Mouse (Mus musculus) forebrain, embryonic 14.5 days (tissue): ENCODE measurements at regions not wholly inside any gene's neighbourhood (a gene's known extent, or its start where the extent isn't known, plus 50 kb on each side); places are given as distances from the start of the nearest gene placed in this dataset.

Experiments used
- ATAC-seq: fragments of 200-750 bp; cut with Nextera tagmentation; 2 replicates; pipeline ENCODE4 v1.8.0; 2017; ENCODE audit warnings: mild to moderate bottlenecking, moderate library complexity
- DNase-seq: peaks from one replicate; pipeline ENCODE4 v3.0.0-alpha.2; 2015; ENCODE audit warnings: low spot score
- H3K27ac ChIP-seq: fragments of 300-500 bp; sonication (generic); 2 replicates; pipeline ENCODE4 v1.5.1; 2014; ENCODE audit warnings: low read depth, mild to moderate bottlenecking, control low read depth, low read length, moderate library complexity
- H3K27me3 ChIP-seq: fragments of 300-500 bp; sonication (generic); replicated peaks from 2 replicates; pipeline ENCODE4 v1.6.1; 2014; ENCODE audit warnings: low read length, control low read depth, mixed read lengths; ENCODE audit not compliant: control insufficient read depth, insufficient read depth
- H3K36me3 ChIP-seq: fragments of 300-500 bp; sonication (generic); 2 replicates; pipeline ENCODE4 v1.6.1; 2014; ENCODE audit warnings: low read length, control low read depth; ENCODE audit not compliant: control insufficient read depth, insufficient read depth
- H3K4me1 ChIP-seq: fragments of 300-500 bp; sonication (generic); 2 replicates; pipeline ENCODE4 v1.6.1; 2014; ENCODE audit warnings: antibody characterized with exemption, low read length, control low read depth; ENCODE audit not compliant: control insufficient read depth, insufficient read depth
- H3K4me2 ChIP-seq: fragments of 300-500 bp; sonication (generic); 2 replicates; pipeline ENCODE4 v1.6.1; 2014; ENCODE audit warnings: mild to moderate bottlenecking, control low read depth, low read length
- H3K4me3 ChIP-seq: fragments of 300-500 bp; sonication (generic); 2 replicates; pipeline ENCODE4 v1.5.1; 2014; ENCODE audit warnings: low read depth, low read length, control low read depth
- H3K9ac ChIP-seq: fragments of 300-500 bp; sonication (generic); 2 replicates; pipeline ENCODE4 v1.6.1; 2014; ENCODE audit warnings: mild to moderate bottlenecking, low read length, control low read depth, moderate library complexity
- H3K9me3 ChIP-seq: fragments of 300-500 bp; sonication (generic); replicated peaks from 2 replicates; pipeline ENCODE4 v1.6.1; 2016; ENCODE audit warnings: low read length, control low read depth, mixed read lengths; ENCODE audit not compliant: control insufficient read depth
- WGBS: fragments of 180-500 bp; shearing (Covaris S2); extraction: QIAGEN DNeasy Blood & Tissue Kit; methylation state at CpG from one replicate; pipeline ENCODE4 v1.1.7; 2014; 5-methylcytosine and 5-hydroxymethylcytosine counted together

- WGBS, result 84% methylated on average over 7 of the region's 7 CpGs
- peaks cover 30% of the 10 kb centered on the region for H3K4me1 ChIP-seq
- no peak for ATAC-seq
Measured at GRCm38 (mm10) chr13:97667313-97667712, 93.1 kb downstream of the Gm10260 start.

GRCm38 (mm10) chr13:97666761-97667160 lies 93.7 kb downstream of the Gm10260 start:
- ATAC-seq (no peak), DNase-seq (no peak)
- WGBS, result 91% methylated on average over 4 of the region's 4 CpGs
- no peaks in the 10 kb centered on the region for H3K27me3 ChIP-seq
- no peak overlapping the region for H3K27ac ChIP-seq
- H3K36me3 ChIP-seq, result no peaks in the 10 kb centered on the region
- peaks cover 25% of the 10 kb centered on the region for H3K4me1 ChIP-seq
- no peaks in the 10 kb centered on the region for H3K9me3 ChIP-seq
- no peak overlapping the region for H3K4me3 ChIP-seq
- no peak overlapping the region for H3K9ac ChIP-seq
- H3K4me2 ChIP-seq, result no peak overlapping the region

More at GRCm38 (mm10) chr13:97667313-97667712, 93.1 kb downstream of the Gm10260 start:
- Histone ChIP-seq H3K27ac (no peak overlapping the region), H3K9me3 (no peaks in the 10 kb centered on the region), H3K36me3 (no peaks in the 10 kb centered on the region), H3K4me2 (no peak overlapping the region), H3K27me3 (no peaks in the 10 kb centered on the region), H3K4me3 (no peak overlapping the region), H3K9ac (no peak overlapping the region)
- peak; percentile 12 for DNase-seq

- Histone ChIP-seq H3K4me3 (no peak overlapping the region), H3K27ac (no peak overlapping the region), H3K4me1 (peaks cover 25% of the 10 kb centered on the region), H3K9me3 (no peaks in the 10 kb centered on the region), H3K36me3 (no peaks in the 10 kb centered on the region), H3K4me2 (no peak overlapping the region), H3K27me3 (no peaks in the 10 kb centered on the region), H3K9ac (no peak overlapping the region)
- 77% methylated on average over 1 of the region's 1 CpGs for WGBS
- ATAC-seq, result no peak
- peak; percentile 79 for DNase-seq
Measured at GRCm38 (mm10) chr13:97665226-97665625, 95.2 kb downstream of the Gm10260 start.

GRCm38 (mm10) chr13:97662741-97663140 lies 97.7 kb downstream of the Gm10260 start:
- no peaks in the 10 kb centered on the region for H3K27me3 ChIP-seq
- peaks cover 3% of the 10 kb centered on the region; the same call in 1 of the 2 replicates for H3K4me1 ChIP-seq
- 76% methylated on average over 8 of the region's 8 CpGs for WGBS
- H3K9ac ChIP-seq, result no peak overlapping the region
- ATAC-seq (no peak), DNase-seq (peak; percentile 41)
- no peak overlapping the region for H3K4me2 ChIP-seq
- no peak overlapping the region for H3K4me3 ChIP-seq
- no peaks in the 10 kb centered on the region for H3K9me3 ChIP-seq
- no peak overlapping the region for H3K27ac ChIP-seq
- no peaks in the 10 kb centered on the region for H3K36me3 ChIP-seq

GRCm38 (mm10) chr13:97656618-97657017 lies 103.8 kb downstream of the Gm10260 start:
- no peak for ATAC-seq
- no peaks in the 10 kb centered on the region for H3K4me1 ChIP-seq
- WGBS, result 98% methylated on average over 2 of the region's 2 CpGs

GRCm38 (mm10) chr13:97652279-97652678 lies 108.2 kb downstream of the Gm10260 start:
- DNase-seq, result no peak
- H3K9me3 ChIP-seq, result no peaks in the 10 kb centered on the region
- no peak for ATAC-seq
- H3K27ac ChIP-seq, result no peak overlapping the region
- H3K4me1 ChIP-seq, result no peaks in the 10 kb centered on the region
- no peak overlapping the region for H3K9ac ChIP-seq
- H3K27me3 ChIP-seq, result no peaks in the 10 kb centered on the region
- H3K36me3 ChIP-seq, result no peaks in the 10 kb centered on the region
- WGBS, result 89% methylated on average over 9 of the region's 9 CpGs
- no peak overlapping the region for H3K4me3 ChIP-seq
- H3K4me2 ChIP-seq, result no peak overlapping the region

More at GRCm38 (mm10) chr13:97656618-97657017, 103.8 kb downstream of the Gm10260 start:
- Histone ChIP-seq H3K27ac (no peak overlapping the region), H3K4me2 (no peak overlapping the region), H3K27me3 (no peaks in the 10 kb centered on the region), H3K4me3 (no peak overlapping the region), H3K9ac (no peak overlapping the region), H3K36me3 (no peaks in the 10 kb centered on the region), H3K9me3 (no peaks in the 10 kb centered on the region)
- DNase-seq, result no peak

- 9% methylated on average over 9 of the region's 9 CpGs for WGBS
- H3K9ac ChIP-seq, result no peak overlapping the region
- H3K4me3 ChIP-seq, result no peak overlapping the region
- no peak overlapping the region for H3K27ac ChIP-seq
- no peaks in the 10 kb centered on the region for H3K4me1 ChIP-seq
- H3K4me2 ChIP-seq, result no peak overlapping the region
- no peaks in the 10 kb centered on the region for H3K36me3 ChIP-seq
- H3K27me3 ChIP-seq, result no peaks in the 10 kb centered on the region
- no peaks in the 10 kb centered on the region for H3K9me3 ChIP-seq
- DNase-seq (peak; percentile 46), ATAC-seq (peak; percentile 58; the same call in 1 of the 2 replicates)
Measured at GRCm38 (mm10) chr13:97651761-97652160, 108.7 kb downstream of the Gm10260 start.

- DNase-seq (no peak), ATAC-seq (no peak)
- Histone ChIP-seq H3K4me2 (no peak overlapping the region), H3K9ac (no peak overlapping the region), H3K36me3 (no peaks in the 10 kb centered on the region), H3K9me3 (no peaks in the 10 kb centered on the region), H3K4me1 (peaks cover under 1% of the 10 kb centered on the region; the same call in 1 of the 2 replicates), H3K4me3 (no peak overlapping the region), H3K27ac (no peak overlapping the region), H3K27me3 (no peaks in the 10 kb centered on the region)
- WGBS, result 87% methylated on average over 5 of the region's 5 CpGs
Measured at GRCm38 (mm10) chr13:97651176-97651575, 109.3 kb downstream of the Gm10260 start.

GRCm38 (mm10) chr13:97650191-97650590 lies 110.2 kb downstream of the Gm10260 start:
- Histone ChIP-seq H3K4me1 (peaks cover 4% of the 10 kb centered on the region; the same call in 1 of the 2 replicates), H3K4me3 (no peak overlapping the region), H3K9ac (no peak overlapping the region), H3K27me3 (no peaks in the 10 kb centered on the region), H3K27ac (no peak overlapping the region), H3K36me3 (no peaks in the 10 kb centered on the region), H3K4me2 (no peak overlapping the region), H3K9me3 (no peaks in the 10 kb centered on the region)
- 90% methylated on average over 2 of the region's 2 CpGs for WGBS
- DNase-seq (no peak), ATAC-seq (no peak)
